Mouse (Mus musculus) C2C12 (cell line): ENCODE results near the gene Alox12b. TPM values are rescaled to one million over a fixed set of nuclear protein-coding genes. Genes with fewer than 3 reads are reported as not detected.

ENCODE experiments used
- H3K27me3 ChIP-seq: one replicate; pipeline ENCODE4 v1.6.1; 2011; ENCODE audit not compliant: control insufficient read depth, insufficient read depth, insufficient read length
- H3K36me3 ChIP-seq: one replicate; pipeline ENCODE4 v1.6.1; 2011; ENCODE audit not compliant: control insufficient read depth, insufficient read depth
- H3K4me3 ChIP-seq: one replicate; pipeline ENCODE4 v1.5.1; 2011; ENCODE audit warnings: mild to moderate bottlenecking, control low read depth; ENCODE audit not compliant: poor library complexity, insufficient read depth, severe bottlenecking
- H3K79me2 ChIP-seq: one replicate; pipeline ENCODE4 v1.6.1; 2011; ENCODE audit not compliant: control insufficient read depth, insufficient read depth
- H3K79me3 ChIP-seq: one replicate; pipeline ENCODE4 v1.6.1; 2011; ENCODE audit warnings: low read depth, control low read depth
- H3ac ChIP-seq: one replicate; pipeline ENCODE3; 2011; ENCODE audit warnings: low read depth; ENCODE audit not compliant: control insufficient read depth, insufficient read length
- CEBPB ChIP-seq: IDR thresholded peaks from one replicate; pipeline ENCODE4 v1.6.1; 2011; ENCODE audit warnings: low read depth, mild to moderate bottlenecking, control low read depth, moderate library complexity
- CTCF ChIP-seq: IDR thresholded peaks from one replicate; pipeline ENCODE4 v1.5.1; 2011; ENCODE audit not compliant: control insufficient read depth, insufficient read depth, insufficient read length
- FOSL1 ChIP-seq: IDR thresholded peaks from one replicate; pipeline ENCODE4 v1.8.0; 2011; ENCODE audit warnings: mild to moderate bottlenecking, low read length; ENCODE audit not compliant: poor library complexity, insufficient read depth, severe bottlenecking
- MAX ChIP-seq: IDR thresholded peaks from one replicate; pipeline ENCODE4 v1.6.1; 2011; ENCODE audit warnings: mild to moderate bottlenecking, control low read depth
- MYOD1 ChIP-seq: IDR thresholded peaks from one replicate; pipeline ENCODE4 v1.6.1; 2011; ENCODE audit warnings: low read depth; ENCODE audit not compliant: control insufficient read depth, insufficient read length
- MYOG ChIP-seq: IDR thresholded peaks from one replicate; pipeline ENCODE4 v1.6.1; 2011; ENCODE audit not compliant: control insufficient read depth, insufficient read length; ENCODE audit errors: extremely low read depth
- USF1 ChIP-seq: IDR thresholded peaks from one replicate; pipeline ENCODE4 v1.6.1; 2011; ENCODE audit warnings: low read depth, mild to moderate bottlenecking, control low read depth, moderate library complexity
- polyA plus RNA-seq: library from polyadenylated mRNA; unstranded; fragments of >200 nt; fragmentation: generic; extraction: Trizol; gene quantifications from one replicate; pipeline ENCODE4 v1.2.1, GENCODE M21; 2012; ENCODE audit warnings: missing spikeins

The Alox12b gene
- polyA plus RNA-seq, 1 experiment, result not detected

- Histone ChIP-seq H3K4me3 (no peak overlapping the region), H3K79me2 (no peaks in the 10 kb centered on the region), H3ac (no peak overlapping the region), H3K79me3 (no peaks in the 10 kb centered on the region), H3K36me3 (no peaks in the 10 kb centered on the region), H3K27me3 (peaks cover 28% of the 10 kb centered on the region)
- no peak for TF ChIP-seq MAX
- TF ChIP-seq CTCF, result no peak
- TF ChIP-seq MYOG, result no peak
- TF ChIP-seq CEBPB, result no peak
- TF ChIP-seq USF1, result no peak
- TF ChIP-seq FOSL1, result no peak
- TF ChIP-seq MYOD1, result no peak
These were observed 5.8 kb upstream of the Alox12b start for GRCm38 (mm10) chr11:69151004-69151403.

GRCm38 (mm10) chr11:69153831-69154230, 3.0 kb upstream of the Alox12b start:
- TF ChIP-seq CTCF, result no peak
- no peak for TF ChIP-seq MYOD1
- TF ChIP-seq MYOG, result no peak
- TF ChIP-seq MAX, result no peak
- no peak for TF ChIP-seq FOSL1
- TF ChIP-seq CEBPB, result no peak
- TF ChIP-seq USF1, result no peak
- no peak overlapping the region for H3ac ChIP-seq
- peaks cover 34% of the 10 kb centered on the region for H3K27me3 ChIP-seq

GRCm38 (mm10) chr11:69155351-69155750, 1.4 kb upstream of the Alox12b start:
- Histone ChIP-seq H3K79me2 (no peaks in the 10 kb centered on the region), H3K4me3 (no peak overlapping the region), H3ac (no peak overlapping the region), H3K79me3 (no peaks in the 10 kb centered on the region), H3K27me3 (peaks cover 32% of the 10 kb centered on the region), H3K36me3 (no peaks in the 10 kb centered on the region)
- no peak for TF ChIP-seq FOSL1
- no peak for TF ChIP-seq MAX
- TF ChIP-seq CTCF, result no peak
- TF ChIP-seq MYOD1, result no peak
- TF ChIP-seq CEBPB, result no peak
- no peak for TF ChIP-seq MYOG

More at GRCm38 (mm10) chr11:69153831-69154230, 3.0 kb upstream of the Alox12b start:
- H3K79me3 ChIP-seq, result no peaks in the 10 kb centered on the region
- no peak overlapping the region for H3K4me3 ChIP-seq
- no peaks in the 10 kb centered on the region for H3K36me3 ChIP-seq
- H3K79me2 ChIP-seq, result no peaks in the 10 kb centered on the region

GRCm38 (mm10) chr11:69169313-69169712, 12.5 kb downstream of the Alox12b start:
- TF ChIP-seq CEBPB (no peak), FOSL1 (no peak), MAX (no peak), USF1 (no peak), MYOG (no peak), CTCF (no peak), MYOD1 (no peak)
- Histone ChIP-seq H3K79me3 (no peaks in the 10 kb centered on the region), H3K4me3 (no peak overlapping the region), H3K36me3 (no peaks in the 10 kb centered on the region), H3K27me3 (peaks cover 39% of the 10 kb centered on the region), H3ac (no peak overlapping the region), H3K79me2 (no peaks in the 10 kb centered on the region)

- Histone ChIP-seq H3K27me3 (peaks cover 21% of the 10 kb centered on the region), H3ac (no peak overlapping the region), H3K4me3 (no peak overlapping the region), H3K79me3 (no peaks in the 10 kb centered on the region), H3K79me2 (no peaks in the 10 kb centered on the region), H3K36me3 (no peaks in the 10 kb centered on the region)
- TF ChIP-seq CTCF (peak; percentile 69), CEBPB (no peak), MYOD1 (peak; percentile 51)
These were observed 14.8 kb downstream of the Alox12b start for GRCm38 (mm10) chr11:69171626-69172025.

- Histone ChIP-seq H3K79me3 (no peaks in the 10 kb centered on the region), H3K4me3 (no peak overlapping the region), H3K79me2 (no peaks in the 10 kb centered on the region), H3K36me3 (no peaks in the 10 kb centered on the region), H3K27me3 (peaks cover 16% of the 10 kb centered on the region), H3ac (no peak overlapping the region)
- no peak for TF ChIP-seq USF1
- no peak for TF ChIP-seq CEBPB
- no peak for TF ChIP-seq MYOD1
- no peak for TF ChIP-seq CTCF
- TF ChIP-seq MYOG, result no peak
- TF ChIP-seq FOSL1, result no peak
- no peak for TF ChIP-seq MAX
These were observed 15.8 kb downstream of the Alox12b start for GRCm38 (mm10) chr11:69172606-69173005.
